Mouse (Mus musculus): ENCODE measurements at regions not wholly inside any gene's neighbourhood (a gene's known extent, or its start where the extent isn't known, plus 50 kb on each side); places are given as distances from the start of the nearest gene placed in this dataset.

GRCm38 (mm10) chrX:19112753-19113152 is 368.4 kb downstream of the Tex13c3 start:
- no peak for TF ChIP-seq CTCF (IDR thresholded peaks at IDR 0.05; ENCODE audit: insufficient read depth, low read depth, low read length)
- no peak for TF ChIP-seq POLR2A (IDR thresholded peaks at IDR 0.05; ENCODE audit: insufficient read depth, low read depth, low read length)

Measured in olfactory bulb, adult 2 months (tissue).